Mouse (Mus musculus): ENCODE measurements around the gene Plppr1. TPM values are rescaled to one million over a fixed set of nuclear protein-coding genes. Genes with fewer than 3 reads are reported as not detected.

The Plppr1 gene
- polyA plus RNA-seq, 1 experiment from 2014 or later: 0.29 TPM

GRCm38 (mm10) chr4:49239451-49239850 lies 180.4 kb downstream of the Plppr1 start:
- Histone ChIP-seq H3K4me2 (replicated peaks; ENCODE audit: low read depth) (no peak overlapping the region), H3K4me1 (replicated peaks; ENCODE audit: control insufficient read depth, insufficient read depth) (no peaks in the 10 kb centered on the region), H3K27me3 (ENCODE audit: control insufficient read depth, insufficient read depth, low read length) (no peaks in the 10 kb centered on the region), H3K36me3 (ENCODE audit: control insufficient read depth, insufficient read depth, low read length) (no peaks in the 10 kb centered on the region), H3K27ac (replicated peaks) (no peak overlapping the region), H3K9ac (ENCODE audit: low read length) (no peak overlapping the region), H3K9me3 (ENCODE audit: control insufficient read depth, low read length) (no peaks in the 10 kb centered on the region), H3K4me3 (ENCODE audit: low read depth, low read length) (no peak overlapping the region)
- ATAC-seq (ENCODE audit: low FRiP score, low TSS enrichment) (no peak), DNase-seq (ENCODE audit: low spot score) (no peak)
- 86% methylated on average over 5 of the region's 5 CpGs for WGBS
- TF ChIP-seq CTCF (IDR thresholded peaks at IDR 0.05; ENCODE audit: low read depth) (no peak), EP300 (optimal IDR thresholded peaks at IDR 0.05) (no peak)

DNA sequence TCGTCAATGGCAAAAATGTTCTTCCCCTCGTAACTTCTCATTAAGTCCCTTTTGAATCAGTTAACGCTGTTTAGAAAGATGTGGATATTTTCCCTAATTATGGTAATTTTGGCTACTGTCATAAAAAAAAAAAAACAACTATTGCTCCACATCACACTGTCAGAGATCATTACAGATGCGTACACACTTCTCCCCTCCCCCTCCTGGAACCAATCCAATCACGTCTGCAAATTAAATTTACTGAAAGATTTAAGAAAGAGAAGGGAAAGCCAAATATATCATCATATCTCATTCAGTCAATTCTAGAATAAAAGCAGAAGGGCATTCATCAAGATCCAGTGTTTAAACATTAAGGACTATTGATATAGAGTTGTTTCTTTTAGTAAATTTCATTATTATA lies 185.7 kb downstream of the Plppr1 start:
- no peak overlapping the region for H3K4me3 ChIP-seq (ENCODE audit: low read depth, low read length)
- H3K27ac ChIP-seq (replicated peaks): no peak overlapping the region
- H3K4me1 ChIP-seq (replicated peaks; ENCODE audit: control insufficient read depth, insufficient read depth): no peaks in the 10 kb centered on the region
- no peak overlapping the region for H3K4me2 ChIP-seq (replicated peaks; ENCODE audit: low read depth)
- DNase-seq (ENCODE audit: low spot score): no peak
- WGBS: 57% methylated on average over 5 of the region's 5 CpGs
- H3K9me3 ChIP-seq (ENCODE audit: control insufficient read depth, low read length): no peaks in the 10 kb centered on the region
- TF ChIP-seq EP300 (optimal IDR thresholded peaks at IDR 0.05) (no peak), CTCF (IDR thresholded peaks at IDR 0.05; ENCODE audit: low read depth) (no peak)
- H3K9ac ChIP-seq (ENCODE audit: low read length): no peak overlapping the region
- no peaks in the 10 kb centered on the region for H3K27me3 ChIP-seq (ENCODE audit: control insufficient read depth, insufficient read depth, low read length)
- no peaks in the 10 kb centered on the region for H3K36me3 ChIP-seq (ENCODE audit: control insufficient read depth, insufficient read depth, low read length)
- ATAC-seq (ENCODE audit: low FRiP score, low TSS enrichment): no peak

GRCm38 (mm10) chr4:49245274-49245673 lies 186.2 kb downstream of the Plppr1 start:
- H3K4me1 ChIP-seq (replicated peaks; ENCODE audit: control insufficient read depth, insufficient read depth): no peaks in the 10 kb centered on the region
- H3K4me2 ChIP-seq (replicated peaks; ENCODE audit: low read depth): no peak overlapping the region
- ATAC-seq (ENCODE audit: low FRiP score, low TSS enrichment) (no peak), DNase-seq (ENCODE audit: low spot score) (no peak)
- no peak for TF ChIP-seq CTCF (IDR thresholded peaks at IDR 0.05; ENCODE audit: low read depth)
- TF ChIP-seq EP300 (optimal IDR thresholded peaks at IDR 0.05): no peak
- 75% methylated on average over 2 of the region's 2 CpGs for WGBS
- H3K4me3 ChIP-seq (ENCODE audit: low read depth, low read length): no peak overlapping the region
- H3K9ac ChIP-seq (ENCODE audit: low read length): no peak overlapping the region
- no peaks in the 10 kb centered on the region for H3K9me3 ChIP-seq (ENCODE audit: control insufficient read depth, low read length)
- no peak overlapping the region for H3K27ac ChIP-seq (replicated peaks)
- H3K36me3 ChIP-seq (ENCODE audit: control insufficient read depth, insufficient read depth, low read length): no peaks in the 10 kb centered on the region
- no peaks in the 10 kb centered on the region for H3K27me3 ChIP-seq (ENCODE audit: control insufficient read depth, insufficient read depth, low read length)

DNA sequence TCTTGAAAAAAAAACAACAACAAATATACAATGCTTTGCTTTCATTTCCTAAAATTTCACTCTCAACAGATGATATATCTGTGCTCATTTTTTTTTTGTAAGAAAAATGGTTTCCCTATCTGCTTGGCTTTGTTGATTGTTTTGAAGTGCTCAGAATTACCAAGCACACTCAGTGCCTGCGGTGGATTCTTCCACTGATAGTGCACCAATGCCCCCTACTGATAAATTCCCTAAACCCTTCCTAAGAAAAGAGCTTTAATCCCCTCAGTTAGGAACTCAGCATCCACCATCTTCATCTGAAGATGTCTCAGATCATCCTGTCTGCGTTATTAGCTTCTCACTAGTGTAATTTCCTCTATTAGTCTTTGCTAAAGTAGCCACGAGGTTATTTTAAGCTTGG lies 192.2 kb downstream of the Plppr1 start:
- peak; percentile 69 for TF ChIP-seq CTCF (IDR thresholded peaks at IDR 0.05; ENCODE audit: low read depth)
- no peak for TF ChIP-seq EP300 (optimal IDR thresholded peaks at IDR 0.05)
- no peaks in the 10 kb centered on the region for H3K9me3 ChIP-seq (ENCODE audit: control insufficient read depth, low read length)
- ATAC-seq (ENCODE audit: low FRiP score, low TSS enrichment) (no peak), DNase-seq (ENCODE audit: low spot score) (no peak)
- 29% methylated on average over 3 of the region's 3 CpGs for WGBS
- no peak overlapping the region for H3K4me2 ChIP-seq (replicated peaks; ENCODE audit: low read depth)
- no peak overlapping the region for H3K9ac ChIP-seq (ENCODE audit: low read length)
- H3K36me3 ChIP-seq (ENCODE audit: control insufficient read depth, insufficient read depth, low read length): no peaks in the 10 kb centered on the region
- H3K4me1 ChIP-seq (replicated peaks; ENCODE audit: control insufficient read depth, insufficient read depth): no peaks in the 10 kb centered on the region
- no peak overlapping the region for H3K4me3 ChIP-seq (ENCODE audit: low read depth, low read length)
- H3K27me3 ChIP-seq (ENCODE audit: control insufficient read depth, insufficient read depth, low read length): no peaks in the 10 kb centered on the region
- no peak overlapping the region for H3K27ac ChIP-seq (replicated peaks)

GRCm38 (mm10) chr4:49252169-49252568 lies 193.1 kb downstream of the Plppr1 start:
- Histone ChIP-seq H3K4me2 (replicated peaks; ENCODE audit: low read depth) (no peak overlapping the region), H3K27me3 (ENCODE audit: control insufficient read depth, insufficient read depth, low read length) (no peaks in the 10 kb centered on the region), H3K9me3 (ENCODE audit: control insufficient read depth, low read length) (no peaks in the 10 kb centered on the region), H3K36me3 (ENCODE audit: control insufficient read depth, insufficient read depth, low read length) (no peaks in the 10 kb centered on the region), H3K9ac (ENCODE audit: low read length) (no peak overlapping the region), H3K4me1 (replicated peaks; ENCODE audit: control insufficient read depth, insufficient read depth) (no peaks in the 10 kb centered on the region), H3K4me3 (ENCODE audit: low read depth, low read length) (no peak overlapping the region), H3K27ac (replicated peaks) (no peak overlapping the region)
- no peak for DNase-seq (ENCODE audit: low spot score)
- no peak for TF ChIP-seq EP300 (optimal IDR thresholded peaks at IDR 0.05)
- no peak for TF ChIP-seq CTCF (IDR thresholded peaks at IDR 0.05; ENCODE audit: low read depth)
- ATAC-seq (ENCODE audit: low FRiP score, low TSS enrichment): no peak
- 67% methylated on average over 3 of the region's 3 CpGs for WGBS

DNA sequence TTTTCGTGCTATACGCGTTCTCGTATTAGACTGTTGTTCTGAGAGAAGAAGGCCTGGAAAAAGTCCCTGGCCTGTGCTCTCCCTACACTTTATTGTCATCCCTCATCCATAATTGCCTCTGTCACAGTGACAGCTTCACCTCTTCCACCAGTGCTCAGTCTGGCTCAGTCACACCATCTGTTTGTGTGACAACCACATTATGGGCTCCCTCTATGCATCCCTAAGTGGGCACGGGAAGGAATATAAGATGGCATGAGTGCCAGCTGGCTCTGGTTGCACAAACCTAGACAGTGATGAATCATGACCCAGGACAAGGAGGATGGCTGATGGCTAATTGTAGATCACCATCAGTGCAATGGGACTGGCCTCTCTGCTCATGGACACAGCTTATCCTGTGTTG lies 219.4 kb downstream of the Plppr1 start:
- H3K9ac ChIP-seq (ENCODE audit: low read length): no peak overlapping the region
- no peaks in the 10 kb centered on the region for H3K36me3 ChIP-seq (ENCODE audit: control insufficient read depth, insufficient read depth, low read length)
- no peak for ATAC-seq (ENCODE audit: low FRiP score, low TSS enrichment)
- H3K27ac ChIP-seq (replicated peaks): no peak overlapping the region
- WGBS: 89% methylated on average over 5 of the region's 5 CpGs
- H3K4me3 ChIP-seq (ENCODE audit: low read depth, low read length): no peak overlapping the region
- DNase-seq (ENCODE audit: low spot score): no peak
- no peaks in the 10 kb centered on the region for H3K4me1 ChIP-seq (replicated peaks; ENCODE audit: control insufficient read depth, insufficient read depth)
- no peaks in the 10 kb centered on the region for H3K9me3 ChIP-seq (ENCODE audit: control insufficient read depth, low read length)
- no peaks in the 10 kb centered on the region for H3K27me3 ChIP-seq (ENCODE audit: control insufficient read depth, insufficient read depth, low read length)
- no peak for TF ChIP-seq EP300 (optimal IDR thresholded peaks at IDR 0.05)
- H3K4me2 ChIP-seq (replicated peaks; ENCODE audit: low read depth): no peak overlapping the region

Data from stomach, postnatal 0 days (tissue).